Mouse (Mus musculus) lung, embryonic 16.5 days (tissue): Measurements from ENCODE around the gene Slc39a13. TPM values are rescaled to one million over a fixed set of nuclear protein-coding genes. Genes with fewer than 3 reads are reported as not detected.

ENCODE experiments used
- ATAC-seq: fragments of 200-750 bp; cut with Nextera tagmentation; 2 replicates; pipeline ENCODE4 v1.8.0; 2017; ENCODE audit warnings: low read depth, mild to moderate bottlenecking, moderate library complexity
- H3K27ac ChIP-seq: fragments of 300-500 bp; sonication (generic); 2 replicates; pipeline ENCODE4 v1.5.1; 2014; ENCODE audit warnings: mild to moderate bottlenecking, control low read depth, low read length
- H3K27me3 ChIP-seq: fragments of 300-500 bp; sonication (generic); 2 replicates; pipeline ENCODE4 v1.6.1; 2014; ENCODE audit warnings: low read depth, low read length, mixed read lengths; ENCODE audit not compliant: control insufficient read depth, insufficient read depth
- H3K36me3 ChIP-seq: fragments of 300-500 bp; sonication (generic); 2 replicates; pipeline ENCODE4 v1.6.1; 2014; ENCODE audit warnings: low read length; ENCODE audit not compliant: control insufficient read depth, insufficient read depth
- H3K4me1 ChIP-seq: fragments of 300-500 bp; sonication (generic); replicated peaks from 2 replicates; pipeline ENCODE4 v1.6.1; 2014; ENCODE audit warnings: low read length, mixed read lengths; ENCODE audit not compliant: control insufficient read depth, insufficient read depth
- H3K4me2 ChIP-seq: fragments of 300-500 bp; sonication (generic); 2 replicates; pipeline ENCODE4 v1.6.1; 2014; ENCODE audit warnings: low read depth, low read length, control low read depth
- H3K4me3 ChIP-seq: fragments of 300-500 bp; sonication (generic); 2 replicates; pipeline ENCODE4 v1.5.1; 2014; ENCODE audit warnings: mild to moderate bottlenecking, low read length, control low read depth
- H3K9ac ChIP-seq: fragments of 300-500 bp; sonication (generic); 2 replicates; pipeline ENCODE4 v1.6.1; 2014; ENCODE audit warnings: low read length, control low read depth
- H3K9me3 ChIP-seq: fragments of 300-500 bp; sonication (generic); 2 replicates; pipeline ENCODE4 v1.6.1; 2016; ENCODE audit warnings: low read length; ENCODE audit not compliant: control insufficient read depth
- WGBS: fragments of 180-500 bp; shearing (Covaris S2); extraction: QIAGEN DNeasy Blood & Tissue Kit; methylation state at CpG from one replicate; pipeline ENCODE4 v1.1.7; 2014; 5-methylcytosine and 5-hydroxymethylcytosine counted together
- polyA plus RNA-seq: library from polyadenylated mRNA; unstranded; fragments of >200 nt; fragmentation: Nextera tagmentation; extraction: Ambion mirVana; gene quantifications from 2 replicates; pipeline ENCODE4 v1.2.1, GENCODE M21; 2015

Gene Slc39a13
- polyA plus RNA-seq, 1 experiment from 2014 or later, result 44.4 TPM

DNA sequence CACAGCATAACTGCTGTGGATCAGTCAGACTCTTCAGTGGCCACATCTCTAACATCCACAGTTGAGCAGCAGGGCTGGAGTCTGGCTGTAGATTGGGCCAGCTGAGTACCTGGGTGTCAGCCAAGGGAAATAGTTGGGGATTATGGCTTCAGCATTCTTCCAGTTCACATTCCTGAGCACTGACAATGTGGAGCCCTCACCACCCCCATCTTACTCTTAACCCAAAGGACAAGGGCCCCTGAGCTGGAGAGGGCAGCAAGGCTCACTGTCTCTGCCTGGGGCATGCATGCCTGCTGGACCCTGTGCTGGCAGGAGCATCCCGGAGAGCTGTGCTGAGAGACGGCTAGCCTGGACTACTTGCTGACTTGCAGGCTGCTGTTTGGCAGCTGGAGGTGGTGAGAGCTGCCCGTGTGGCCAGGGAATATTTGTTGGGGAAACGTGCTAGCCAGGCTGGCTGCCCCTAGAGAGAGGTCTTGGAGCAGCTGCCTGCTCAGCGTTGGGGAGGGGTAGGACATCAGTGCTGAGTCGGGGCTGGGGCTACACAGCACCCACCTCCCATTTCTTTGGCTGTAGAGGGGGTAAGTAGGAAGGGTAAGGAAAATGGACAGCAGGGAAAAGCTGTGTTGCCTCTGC is 8.3 kb downstream of the Slc39a13 start:
- peak overlapping the region; percentile 4 for H3K27ac ChIP-seq
- no peaks in the 10 kb centered on the region for H3K4me1 ChIP-seq
- H3K9ac ChIP-seq, result no peak overlapping the region
- WGBS, result 67% methylated on average over 6 of the region's 6 CpGs
- H3K36me3 ChIP-seq, result peaks cover 45% of the 10 kb centered on the region
- H3K27me3 ChIP-seq, result no peaks in the 10 kb centered on the region
- no peak overlapping the region for H3K4me2 ChIP-seq
- ATAC-seq, result peak; percentile 53
- no peak overlapping the region for H3K4me3 ChIP-seq
- no peaks in the 10 kb centered on the region for H3K9me3 ChIP-seq

DNA sequence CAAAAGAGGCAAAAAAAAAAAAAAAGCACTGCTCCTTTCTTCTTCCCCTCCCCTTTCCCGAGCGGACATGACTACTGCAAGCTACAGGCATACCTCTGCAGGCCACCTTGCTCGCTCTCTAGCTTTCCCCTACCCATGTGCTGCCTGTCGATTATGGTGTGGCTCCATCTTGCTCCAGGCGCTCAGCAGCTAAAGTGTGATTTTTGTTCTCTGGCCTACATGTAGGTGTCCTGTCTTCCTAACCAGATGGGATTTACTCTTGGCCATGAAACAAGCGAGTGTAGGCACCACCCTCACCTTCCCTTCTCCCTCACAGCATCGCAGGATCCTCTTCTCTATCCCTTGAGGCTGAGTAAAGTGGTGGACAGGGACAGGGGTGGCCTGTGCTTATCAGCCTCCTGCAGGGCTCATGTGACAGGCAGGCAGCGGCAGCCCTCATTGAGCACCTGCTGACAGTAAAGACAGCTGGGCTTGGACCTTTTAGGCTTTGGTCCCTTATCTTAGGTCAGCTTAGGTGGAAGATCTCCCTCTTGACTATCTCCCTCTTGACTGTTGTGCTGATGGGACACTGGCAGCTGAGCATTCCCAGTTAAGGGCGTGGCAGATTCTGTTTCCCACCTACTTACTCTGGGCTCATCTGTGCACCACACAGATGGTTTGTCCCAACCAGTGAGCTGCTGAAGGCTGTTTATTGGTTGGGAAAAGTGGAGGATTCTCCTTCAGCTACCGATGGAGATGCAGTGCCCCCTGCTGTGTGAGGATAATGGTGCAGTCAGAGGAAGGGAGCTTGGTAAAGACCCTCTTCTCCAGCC is 9.5 kb downstream of the Slc39a13 start:
- no peaks in the 10 kb centered on the region for H3K27me3 ChIP-seq
- no peak overlapping the region for H3K4me2 ChIP-seq
- H3K27ac ChIP-seq, result no peak overlapping the region
- no peak overlapping the region for H3K4me3 ChIP-seq
- H3K4me1 ChIP-seq, result no peaks in the 10 kb centered on the region
- H3K9ac ChIP-seq, result no peak overlapping the region
- H3K9me3 ChIP-seq, result no peaks in the 10 kb centered on the region
- no peak for ATAC-seq
- 72% methylated on average over 10 of the region's 10 CpGs for WGBS
- peaks cover 51% of the 10 kb centered on the region for H3K36me3 ChIP-seq

DNA sequence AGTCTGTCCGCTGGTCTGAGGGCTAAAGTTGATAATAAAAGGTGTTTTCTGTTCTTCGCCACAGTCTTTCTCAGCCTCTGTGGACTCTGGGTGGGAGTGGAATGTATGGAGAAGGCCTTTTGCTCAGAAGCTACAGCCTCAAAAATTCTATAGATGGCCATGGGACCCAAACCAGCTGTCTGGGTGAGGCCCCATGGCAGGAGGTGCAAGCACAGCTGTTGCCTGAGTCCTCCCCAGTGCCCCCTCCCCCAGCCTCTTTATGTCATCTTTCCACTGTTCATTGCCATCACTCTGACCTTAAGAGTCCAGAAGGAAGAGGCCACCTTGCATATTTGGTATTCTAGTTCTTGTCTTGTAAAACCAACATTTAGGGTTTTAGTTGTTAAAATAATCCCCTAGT is 10.8 kb downstream of the Slc39a13 start:
- no peak overlapping the region for H3K9ac ChIP-seq
- peaks cover 54% of the 10 kb centered on the region for H3K36me3 ChIP-seq
- H3K27me3 ChIP-seq, result no peaks in the 10 kb centered on the region
- no peak for ATAC-seq
- no peaks in the 10 kb centered on the region for H3K9me3 ChIP-seq
- H3K4me1 ChIP-seq, result peaks cover 7% of the 10 kb centered on the region
- H3K4me2 ChIP-seq, result no peak overlapping the region
- no peak overlapping the region for H3K27ac ChIP-seq
- 93% methylated on average over 2 of the region's 2 CpGs for WGBS
- no peak overlapping the region for H3K4me3 ChIP-seq

DNA sequence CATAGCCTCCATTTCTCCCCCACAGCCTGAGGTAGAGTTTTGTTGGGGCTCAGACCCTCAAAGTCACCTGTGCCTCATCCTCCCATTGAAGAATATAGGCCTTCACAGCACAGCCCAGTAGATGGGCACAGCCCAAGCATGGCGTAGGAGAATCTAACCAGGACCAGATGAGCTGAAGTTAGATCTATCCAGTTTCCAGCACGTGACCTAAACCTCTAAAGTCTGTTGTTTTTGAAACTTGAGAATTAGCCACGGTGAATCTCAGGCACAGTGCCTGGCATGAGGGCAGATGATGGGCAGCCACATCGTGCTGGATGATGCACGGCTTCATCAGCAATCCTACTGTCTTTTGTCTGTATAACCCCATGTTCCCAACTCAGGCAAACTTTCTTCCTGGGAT is 11.8 kb downstream of the Slc39a13 start:
- no peaks in the 10 kb centered on the region for H3K27me3 ChIP-seq
- no peak overlapping the region for H3K4me3 ChIP-seq
- no peak for ATAC-seq
- H3K36me3 ChIP-seq, result peaks cover 53% of the 10 kb centered on the region
- H3K9ac ChIP-seq, result no peak overlapping the region
- H3K9me3 ChIP-seq, result no peaks in the 10 kb centered on the region
- no peak overlapping the region for H3K4me2 ChIP-seq
- H3K27ac ChIP-seq, result no peak overlapping the region
- peaks cover 7% of the 10 kb centered on the region for H3K4me1 ChIP-seq
- WGBS, result 83% methylated on average over 5 of the region's 5 CpGs

DNA sequence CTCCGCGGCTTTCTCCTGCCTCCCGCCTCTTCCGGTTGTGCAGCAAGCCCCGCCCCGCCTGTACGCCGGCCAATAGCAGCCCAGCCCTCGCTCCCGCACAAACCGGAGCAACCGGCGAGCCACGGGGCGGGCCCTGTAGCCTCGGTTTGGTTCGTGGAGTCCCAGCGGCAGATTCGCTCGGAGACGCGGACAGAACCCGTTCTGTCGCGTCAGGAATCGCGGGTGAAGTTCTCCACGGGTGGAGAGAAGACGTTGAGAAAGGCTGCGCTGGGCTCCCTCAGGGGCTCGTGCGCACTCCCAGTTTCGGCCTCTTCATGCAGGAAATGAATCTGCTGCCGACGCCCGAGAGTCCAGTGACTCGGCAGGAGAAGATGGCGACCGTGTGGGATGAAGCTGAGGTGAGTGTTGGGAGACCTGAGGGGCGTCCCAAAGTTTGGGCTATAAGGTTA is 16.3 kb downstream of the Slc39a13 start, which contains the start of gene Psmc3:
Gene Psmc3 (plus strand): TSS at position 76 of the 449 bp plus-strand sequence.
- Histone ChIP-seq H3K4me1 (peaks cover 7% of the 10 kb centered on the region), H3K36me3 (peaks cover 29% of the 10 kb centered on the region), H3K4me2 (peak within 1 kb of the TSS; percentile 71), H3K9me3 (no peaks in the 10 kb centered on the region), H3K27me3 (no peaks in the 10 kb centered on the region), H3K4me3 (peak within 1 kb of the TSS; percentile 85), H3K9ac (peak within 1 kb of the TSS; percentile 85), H3K27ac (peak within 1 kb of the TSS; percentile 79)
- under 1% methylated on average over 40 of the region's 40 CpGs for WGBS
- ATAC-seq, result peak; percentile 99

DNA sequence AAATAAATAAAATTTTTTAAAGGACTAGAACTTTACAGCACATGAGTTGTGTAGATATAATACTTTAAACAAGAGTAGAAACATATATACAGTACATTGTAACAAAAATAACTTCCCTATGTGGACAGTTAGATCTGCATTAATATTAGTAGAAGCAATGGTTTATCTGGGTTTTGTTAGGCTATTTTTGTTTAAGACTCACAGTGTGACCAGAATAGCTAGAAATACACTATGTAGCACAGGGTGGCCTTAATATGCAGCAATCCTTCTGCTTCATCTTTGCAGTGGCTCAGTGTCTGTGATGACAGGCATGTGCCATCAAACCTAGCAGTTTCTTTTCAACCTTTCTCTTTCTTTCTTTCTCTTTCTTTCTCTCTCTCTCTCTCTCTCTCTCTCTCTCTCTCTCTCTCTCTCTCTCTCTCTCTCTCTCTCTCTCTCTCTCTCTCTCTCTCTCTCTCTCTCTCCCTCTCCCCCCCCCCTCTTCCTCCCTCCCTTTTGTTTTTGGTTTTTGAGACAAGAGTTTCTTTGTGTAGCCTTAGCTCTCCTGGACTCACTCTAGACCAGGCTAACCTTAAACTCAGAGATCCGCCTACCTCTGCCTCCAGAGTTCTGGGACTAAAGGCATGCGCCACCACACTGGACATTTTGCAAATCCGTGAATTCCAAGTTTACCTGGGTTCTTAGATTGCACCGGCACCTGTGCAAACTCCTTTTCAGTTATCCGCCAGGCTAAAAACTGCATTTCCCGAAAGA is 16.9 kb downstream of the Slc39a13 start:
- Histone ChIP-seq H3K27me3 (no peaks in the 10 kb centered on the region), H3K27ac (no peak overlapping the region), H3K4me1 (peaks cover 7% of the 10 kb centered on the region), H3K4me3 (peak overlapping the region; percentile 85), H3K36me3 (peaks cover 23% of the 10 kb centered on the region), H3K4me2 (peak overlapping the region; percentile 56), H3K9ac (peak overlapping the region; percentile 61), H3K9me3 (no peaks in the 10 kb centered on the region)
- ATAC-seq, result peak; percentile 60
- WGBS, result 0% methylated on average over 6 of the region's 6 CpGs

DNA sequence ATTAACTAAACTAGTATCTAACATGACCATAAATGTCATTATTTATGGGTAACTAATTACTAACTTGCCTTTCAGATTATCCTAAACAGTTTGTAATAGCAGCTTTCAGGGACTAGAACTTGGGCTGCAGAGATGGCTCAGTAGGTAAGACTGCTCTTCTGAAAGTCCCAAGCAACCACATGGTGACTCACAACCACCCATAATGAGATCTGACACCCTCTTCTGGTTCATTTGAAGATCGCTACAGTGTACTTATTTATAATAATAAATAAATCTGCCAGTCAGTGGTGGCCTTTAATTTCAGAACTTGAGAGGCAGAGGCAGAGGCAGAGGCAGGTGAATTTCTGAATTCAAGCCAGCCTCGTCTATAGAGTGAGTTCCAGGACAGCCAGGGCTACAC is 17.5 kb downstream of the Slc39a13 start:
- 35% methylated on average over 2 of the region's 2 CpGs for WGBS
- Histone ChIP-seq H3K4me1 (peaks cover 7% of the 10 kb centered on the region), H3K36me3 (peaks cover 19% of the 10 kb centered on the region), H3K27ac (no peak overlapping the region), H3K9me3 (no peaks in the 10 kb centered on the region), H3K4me3 (no peak overlapping the region), H3K9ac (no peak overlapping the region), H3K4me2 (no peak overlapping the region), H3K27me3 (no peaks in the 10 kb centered on the region)
- ATAC-seq, result no peak

DNA sequence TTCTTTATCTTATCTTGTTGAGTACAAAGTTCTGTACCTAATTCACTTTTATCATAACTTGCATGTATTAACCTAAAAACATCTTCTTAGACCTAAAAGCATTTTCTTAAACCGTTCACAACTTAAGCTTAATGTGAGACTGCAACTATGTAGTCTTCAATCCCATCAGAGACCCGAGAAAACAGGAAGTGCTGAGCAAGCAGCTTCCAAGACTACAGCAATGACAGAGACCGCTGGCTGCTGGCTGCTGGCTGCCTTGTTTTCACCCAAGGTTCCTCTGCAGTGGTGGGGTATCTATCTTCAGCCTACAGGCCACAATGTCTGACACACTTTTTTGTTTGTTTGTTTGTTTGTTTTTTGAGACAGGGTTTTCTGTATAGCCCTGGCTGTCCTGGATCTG is 18.3 kb downstream of the Slc39a13 start:
- Histone ChIP-seq H3K4me2 (no peak overlapping the region), H3K9ac (no peak overlapping the region), H3K4me1 (peaks cover 7% of the 10 kb centered on the region), H3K9me3 (no peaks in the 10 kb centered on the region), H3K4me3 (no peak overlapping the region), H3K27ac (no peak overlapping the region), H3K27me3 (no peaks in the 10 kb centered on the region), H3K36me3 (peaks cover 12% of the 10 kb centered on the region; the same call in 1 of the 2 replicates)
- no peak for ATAC-seq
- WGBS, result 73% methylated on average over 3 of the region's 3 CpGs

DNA sequence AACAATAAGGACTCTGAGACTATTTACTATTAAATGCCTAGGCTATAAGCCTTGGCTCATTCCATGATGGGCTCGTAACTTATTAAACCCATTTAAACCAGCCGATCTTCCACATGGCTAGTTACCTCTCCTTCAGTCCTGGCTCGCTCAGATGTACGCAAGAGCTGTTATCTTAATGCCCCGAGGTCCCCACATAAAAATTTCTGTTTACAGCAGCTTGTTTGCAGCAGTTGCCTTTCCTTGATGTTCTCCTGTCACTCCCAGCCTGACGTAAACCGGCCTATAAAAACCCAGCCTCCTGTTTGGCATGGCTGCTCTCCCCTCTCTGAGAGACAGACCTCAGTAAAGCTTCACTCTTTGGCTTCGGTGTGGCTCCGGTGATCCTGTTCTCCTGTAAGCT is 22.9 kb downstream of the Slc39a13 start:
- H3K4me2 ChIP-seq, result no peak overlapping the region
- H3K36me3 ChIP-seq, result no peaks in the 10 kb centered on the region
- 74% methylated on average over 9 of the region's 9 CpGs for WGBS
- no peaks in the 10 kb centered on the region for H3K27me3 ChIP-seq
- no peak for ATAC-seq
- no peak overlapping the region for H3K27ac ChIP-seq
- no peak overlapping the region for H3K4me3 ChIP-seq
- H3K9ac ChIP-seq, result no peak overlapping the region
- no peaks in the 10 kb centered on the region for H3K9me3 ChIP-seq
- no peaks in the 10 kb centered on the region for H3K4me1 ChIP-seq
